ENCODE assay signal across 24 mouse cellular contexts in the genomic region with DNA sequence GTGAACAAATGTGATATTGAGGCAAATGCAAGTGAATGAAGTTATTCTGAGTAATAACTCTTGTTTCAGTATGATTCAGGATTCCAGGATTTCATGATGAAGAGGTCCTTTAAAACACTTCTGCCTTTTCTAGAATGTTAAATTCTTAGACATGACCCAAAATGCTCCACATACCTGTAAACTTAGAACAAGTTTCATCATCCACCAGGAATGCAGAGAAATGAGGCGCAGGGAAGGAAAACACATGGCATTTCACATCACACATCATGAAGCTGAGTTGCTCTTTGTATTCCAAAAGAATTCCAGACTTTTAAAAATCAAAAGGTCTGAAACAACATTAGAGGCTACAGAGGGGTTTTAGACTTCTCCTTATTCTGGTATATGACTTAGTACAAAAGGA.
DNase-seq lines count a peak whose midpoint lies in the region; ATAC-seq and TF ChIP-seq lines count a peak whose summit lies in the region.
"Had no signal": no experiment of that assay in that cellular context is flagged by ENCODE, and none has a peak within 500 bp of the region (broad histone marks: within the 10 kb centered on the region; RNA-seq: fewer than 3 reads in every experiment).

No protein-coding gene starts in this region.

- 47% methylated on average over 1 of the region's 1 CpGs for WGBS in limb, embryonic 14.5 days
- WGBS in limb, embryonic 10.5 days: 91% methylated on average over 1 of the region's 1 CpGs
- 76% methylated on average over 1 of the region's 1 CpGs for WGBS in heart, embryonic 10.5 days

- POLR2A ChIA-PET in Patski (lab: Charles Lee): no interaction called here

- no peak overlapping the region for H3K27ac ChIP-seq in limb, embryonic 14.5 days (replicated peaks; ENCODE audit: low read depth, low read length)
- no peak overlapping the region for H3K27ac ChIP-seq in limb, embryonic 10.5 days
- no peak overlapping the region for H3K27ac ChIP-seq in heart, embryonic 10.5 days
- H3K27ac ChIP-seq: embryonic facial prominence, embryonic 13.5 days; forebrain, embryonic 12.5 days; gastrocnemius, adult 2 months; hindbrain, embryonic 12.5 days; hindbrain, postnatal 0 days had no signal

- H3K4me2 ChIP-seq in limb, embryonic 14.5 days (replicated peaks; ENCODE audit: low read depth, low read length, severe bottlenecking): no peak overlapping the region
- H3K4me2 ChIP-seq: embryonic facial prominence, embryonic 13.5 days; forebrain, embryonic 12.5 days; hindbrain, embryonic 12.5 days had no signal

- no peaks in the 10 kb centered on the region for H3K36me3 ChIP-seq in limb, embryonic 14.5 days (ENCODE audit: control insufficient read depth, insufficient read depth, low read length)
- H3K36me3 ChIP-seq in limb, embryonic 10.5 days: no peaks in the 10 kb centered on the region
- no peaks in the 10 kb centered on the region for H3K36me3 ChIP-seq in heart, embryonic 10.5 days
- H3K36me3 ChIP-seq: embryonic facial prominence, embryonic 13.5 days; forebrain, embryonic 12.5 days; hindbrain, embryonic 12.5 days had no signal

- peak; percentile 13 for DNase-seq in limb, embryonic 14.5 days (ENCODE audit: low spot score)
- no peak for DNase-seq in limb, embryonic 10.5 days (ENCODE audit: low spot score)
- peak; percentile 55 for DNase-seq in 3T3-L1 (ENCODE audit: low read depth, low spot score)
- DNase-seq in Patski (ENCODE audit: low read depth, low spot score): peak; percentile 4
- peak; percentile 34 for DNase-seq in lung, postnatal 25 days (ENCODE audit: low spot score)
- DNase-seq in natural killer cell, adult 2 months (ENCODE audit: low spot score in 2 of 2): no peak
- no peak for DNase-seq in heart, embryonic 10.5 days (ENCODE audit: low spot score)
- DNase-seq in ovary, postnatal 10 days (ENCODE audit: low spot score): no peak
- DNase-seq: adrenal gland, postnatal 10 days; cerebellum, adult 11 months; cerebellum, adult 8-10 months; cerebellum, postnatal 25 days; gastrocnemius, adult 2 months; gastrocnemius, postnatal 36 days; heart, adult 11 months; heart, postnatal 10 days; heart, postnatal 4 days had no signal

- no peaks in the 10 kb centered on the region for H3K9me3 ChIP-seq in limb, embryonic 14.5 days (ENCODE audit: control insufficient read depth, low read length)
- H3K9me3 ChIP-seq in limb, embryonic 10.5 days (replicated peaks): no peaks in the 10 kb centered on the region
- no peaks in the 10 kb centered on the region for H3K9me3 ChIP-seq in heart, embryonic 10.5 days
- H3K9me3 ChIP-seq: embryonic facial prominence, embryonic 13.5 days; forebrain, embryonic 12.5 days; hindbrain, embryonic 12.5 days had no signal

- H3K9ac ChIP-seq in limb, embryonic 14.5 days (ENCODE audit: low read depth, low read length, severe bottlenecking): no peak overlapping the region
- H3K9ac ChIP-seq: embryonic facial prominence, embryonic 13.5 days; forebrain, embryonic 12.5 days; hindbrain, embryonic 12.5 days had no signal

- no peak for TF ChIP-seq POLR2A in limb, embryonic 14.5 days (IDR thresholded peaks at IDR 0.05; ENCODE audit: borderline replicate concordance, extremely low read depth, insufficient read depth, insufficient read length)

- CTCF ChIA-PET in Patski (lab: Charles Lee): no interaction called here

- H3K4me1 ChIP-seq in limb, embryonic 14.5 days (ENCODE audit: control insufficient read depth, insufficient read depth, low read length): no peaks in the 10 kb centered on the region
- H3K4me1 ChIP-seq in limb, embryonic 10.5 days: no peaks in the 10 kb centered on the region
- no peaks in the 10 kb centered on the region for H3K4me1 ChIP-seq in heart, embryonic 10.5 days
- H3K4me1 ChIP-seq: embryonic facial prominence, embryonic 13.5 days; forebrain, embryonic 12.5 days; hindbrain, embryonic 12.5 days had no signal

- in situ Hi-C loops in Patski (cut with MboI; ENCODE audit: low pct_unique_long_range_greater_than_20kb): no loop called here

- H3K4me3 ChIP-seq in limb, embryonic 14.5 days (replicated peaks; ENCODE audit: low read length): no peak overlapping the region
- H3K4me3 ChIP-seq in limb, embryonic 10.5 days: no peak overlapping the region
- H3K4me3 ChIP-seq in heart, embryonic 10.5 days: no peak overlapping the region
- H3K4me3 ChIP-seq: embryonic facial prominence, embryonic 13.5 days; erythroblast, embryonic 14.5 days; forebrain, embryonic 12.5 days; gastrocnemius, adult 2 months; hindbrain, embryonic 12.5 days had no signal

- ATAC-seq in limb, embryonic 14.5 days (ENCODE audit: low FRiP score, low read depth): no peak
- ATAC-seq in Patski: peak; percentile 26
- ATAC-seq: forebrain, embryonic 16.5 days; hindbrain, postnatal 0 days had no signal

- no peak for TF ChIP-seq CTCF in Patski (IDR thresholded peaks at IDR 0.05)

- H3K27me3 ChIP-seq in limb, embryonic 14.5 days (ENCODE audit: control insufficient read depth, insufficient read depth, low read length): no peaks in the 10 kb centered on the region
- no peaks in the 10 kb centered on the region for H3K27me3 ChIP-seq in limb, embryonic 10.5 days (ENCODE audit: low read depth, poor library complexity, severe bottlenecking)
- no peaks in the 10 kb centered on the region for H3K27me3 ChIP-seq in Patski
- no peaks in the 10 kb centered on the region for H3K27me3 ChIP-seq in heart, embryonic 10.5 days (ENCODE audit: insufficient read depth, poor library complexity, severe bottlenecking)
- H3K27me3 ChIP-seq: CH12.LX; embryonic facial prominence, embryonic 13.5 days; forebrain, embryonic 12.5 days; hindbrain, embryonic 12.5 days had no signal

Comparison
In these comparisons a context has a peak if more than half of its experiments do, and no peak if none do; other contexts are left out.
1. DNase-seq: peak in limb, embryonic 14.5 days (single experiment), 3T3-L1 (single experiment), Patski (single experiment) and lung, postnatal 25 days (single experiment); none in limb, embryonic 10.5 days (single experiment), natural killer cell, adult 2 months (0 of 2), heart, embryonic 10.5 days (single experiment) and ovary, postnatal 10 days (single experiment).